8 mouse cellular contexts compared by ENCODE assay signal in the genomic region with DNA sequence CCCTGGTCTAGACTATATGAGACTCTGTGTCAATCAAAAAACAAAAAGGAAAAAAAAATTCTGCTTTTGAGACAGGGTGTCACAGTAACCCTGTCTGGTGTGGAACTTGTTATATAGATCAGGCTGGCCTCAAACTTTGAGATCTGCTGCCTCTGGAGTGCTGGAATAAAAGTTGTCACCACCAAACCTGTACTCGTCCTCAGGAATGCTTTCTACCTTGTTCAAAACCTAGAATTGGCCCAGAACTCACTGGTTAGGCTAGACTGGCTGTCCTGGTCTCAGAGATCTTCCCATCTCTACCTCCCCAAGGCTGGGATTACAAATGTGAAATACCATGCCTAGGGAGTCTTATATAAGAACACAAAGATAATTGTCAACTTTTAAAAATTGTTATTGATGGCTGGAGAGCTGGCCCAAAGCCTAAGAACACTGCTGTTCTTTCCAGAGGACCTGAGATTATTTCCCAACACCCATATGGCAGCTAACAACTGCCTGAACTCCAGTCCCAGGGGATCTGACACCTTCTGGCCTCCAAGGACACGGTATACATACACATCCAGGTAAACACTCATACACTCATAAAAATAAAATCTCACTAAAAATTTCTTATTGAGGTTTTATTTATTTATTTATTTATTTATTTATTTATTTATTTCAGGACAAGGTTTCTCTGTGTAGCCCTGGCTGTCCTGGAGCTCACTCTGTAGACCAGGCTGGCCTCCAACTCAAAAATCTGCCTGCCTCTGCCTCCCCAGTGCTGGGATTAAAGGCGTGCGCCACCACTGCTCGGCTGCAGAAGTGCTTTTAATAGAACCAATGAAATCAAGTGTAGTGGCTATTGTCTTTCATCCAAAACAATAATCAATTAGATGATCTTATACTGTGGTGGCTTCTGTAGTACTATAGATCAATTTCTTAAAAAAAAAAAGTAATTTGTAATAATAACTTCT. TPM values are rescaled to one million over a fixed set of nuclear protein-coding genes. Genes with fewer than 3 reads are reported as not detected.
A peak's percentile ranks its signal among the peaks of the same experiment; 100 is the strongest.
DNase-seq lines count a peak whose midpoint lies in the region; ATAC-seq and TF ChIP-seq lines count a peak whose summit lies in the region.
"Had no signal": no experiment of that assay in that cellular context is flagged by ENCODE, and none has a peak within 500 bp of the region (broad histone marks: within the 10 kb centered on the region; RNA-seq: fewer than 3 reads in every experiment).

No protein-coding gene starts in this region.

- no peaks in the 10 kb centered on the region for H3K36me3 ChIP-seq in kidney, embryonic 15.5 days
- H3K36me3 ChIP-seq in embryonic facial prominence, embryonic 10.5 days (replicated peaks): no peaks in the 10 kb centered on the region
- no peaks in the 10 kb centered on the region for H3K36me3 ChIP-seq in hindbrain, postnatal 0 days (ENCODE audit: insufficient read depth, low read length)
- H3K36me3 ChIP-seq in midbrain, postnatal 0 days (ENCODE audit: insufficient read depth, low read length): no peaks in the 10 kb centered on the region

- peak overlapping the region; percentile 85; the same call in 1 of the 2 replicates for H3K4me2 ChIP-seq in kidney, embryonic 15.5 days
- H3K4me2 ChIP-seq in hindbrain, postnatal 0 days (ENCODE audit: low read depth, low read length): peak overlapping the region; percentile 90; the same call in 1 of the 2 replicates
- H3K4me2 ChIP-seq in midbrain, postnatal 0 days (ENCODE audit: low read depth, low read length, poor library complexity, severe bottlenecking): no peak overlapping the region

- H3K9me3 ChIP-seq in kidney, embryonic 15.5 days (replicated peaks): no peaks in the 10 kb centered on the region
- H3K9me3 ChIP-seq in embryonic facial prominence, embryonic 10.5 days: no peaks in the 10 kb centered on the region
- no peaks in the 10 kb centered on the region for H3K9me3 ChIP-seq in hindbrain, postnatal 0 days (ENCODE audit: low read length)
- H3K9me3 ChIP-seq in midbrain, postnatal 0 days (ENCODE audit: low read length): no peaks in the 10 kb centered on the region

- WGBS in kidney, embryonic 15.5 days: 87% methylated on average over 5 of the region's 5 CpGs
- 94% methylated on average over 5 of the region's 5 CpGs for WGBS in embryonic facial prominence, embryonic 10.5 days
- 91% methylated on average over 5 of the region's 5 CpGs for WGBS in hindbrain, postnatal 0 days
- WGBS in midbrain, postnatal 0 days: 91% methylated on average over 5 of the region's 5 CpGs

- DNase-seq in kidney, adult 9 months: no peak
- no peak for DNase-seq in embryonic facial prominence, embryonic 10.5 days (ENCODE audit: low spot score)
- DNase-seq in hindbrain, postnatal 0 days (ENCODE audit: low spot score): no peak
- no peak for DNase-seq in midbrain, postnatal 0 days (ENCODE audit: low spot score)
- no peak for DNase-seq in kidney, postnatal 36 days
- DNase-seq in urinary bladder, postnatal 36 days (ENCODE audit: low spot score in 2 of 2): no peak
- DNase-seq: lung, adult 2 months had no signal

- TF ChIP-seq CTCF in hindbrain, postnatal 0 days (IDR thresholded peaks at IDR 0.05; ENCODE audit: low read depth): no peak
- TF ChIP-seq CTCF in midbrain, postnatal 0 days (IDR thresholded peaks at IDR 0.05): no peak

- no peak overlapping the region for H3K9ac ChIP-seq in kidney, embryonic 15.5 days
- no peak overlapping the region for H3K9ac ChIP-seq in hindbrain, postnatal 0 days (replicated peaks; ENCODE audit: low read length)
- no peak overlapping the region for H3K9ac ChIP-seq in midbrain, postnatal 0 days (replicated peaks; ENCODE audit: low read length, poor library complexity, severe bottlenecking)

- no peak overlapping the region for H3K27ac ChIP-seq in kidney, embryonic 15.5 days
- H3K27ac ChIP-seq in embryonic facial prominence, embryonic 10.5 days (replicated peaks): peak overlapping the region; percentile 95
- H3K27ac ChIP-seq in hindbrain, postnatal 0 days: no peak overlapping the region
- H3K27ac ChIP-seq in midbrain, postnatal 0 days (ENCODE audit: low read depth, low read length): 0 out of 2 replicates have a peak overlapping the region, but pooled peaks have one; percentile 85

- no peak overlapping the region for H3K4me3 ChIP-seq in kidney, embryonic 15.5 days (replicated peaks)
- H3K4me3 ChIP-seq in embryonic facial prominence, embryonic 10.5 days: peak overlapping the region; percentile 81
- 0 out of 2 replicates have a peak overlapping the region, but pooled peaks have one; percentile 57 for H3K4me3 ChIP-seq in hindbrain, postnatal 0 days (ENCODE audit: low read length)
- H3K4me3 ChIP-seq in midbrain, postnatal 0 days (ENCODE audit: low read depth, low read length): no peak overlapping the region

- no peak for ATAC-seq in kidney, embryonic 15.5 days (replicated peaks; ENCODE audit: low FRiP score)
- ATAC-seq in hindbrain, postnatal 0 days: no peak
- no peak for ATAC-seq in midbrain, postnatal 0 days (ENCODE audit: low FRiP score)

- H3K27me3 ChIP-seq in kidney, embryonic 15.5 days: no peaks in the 10 kb centered on the region
- no peaks in the 10 kb centered on the region for H3K27me3 ChIP-seq in embryonic facial prominence, embryonic 10.5 days (replicated peaks; ENCODE audit: low read depth, poor library complexity, severe bottlenecking)
- no peaks in the 10 kb centered on the region for H3K27me3 ChIP-seq in hindbrain, postnatal 0 days (ENCODE audit: insufficient read depth, low read length)
- no peaks in the 10 kb centered on the region for H3K27me3 ChIP-seq in midbrain, postnatal 0 days (ENCODE audit: insufficient read depth, low read length)

- H3K4me1 ChIP-seq in kidney, embryonic 15.5 days: peaks cover 26% of the 10 kb centered on the region
- peaks cover 19% of the 10 kb centered on the region for H3K4me1 ChIP-seq in embryonic facial prominence, embryonic 10.5 days
- no peaks in the 10 kb centered on the region; the same call in 1 of the 2 replicates for H3K4me1 ChIP-seq in hindbrain, postnatal 0 days (ENCODE audit: insufficient read depth, low read length)
- H3K4me1 ChIP-seq in midbrain, postnatal 0 days (ENCODE audit: insufficient read depth, low read length): 0 out of 2 replicates have a peak, but pooled peaks cover 3% of the 10 kb centered on the region

RNA-seq across cellular contexts. Expression of a gene that starts 1.0 kb away (rescaled TPM):
- 5.3 and 8.6 TPM in 2 replicates for polyA plus RNA-seq in kidney, embryonic 15.5 days (2015; fragmentation: Nextera tagmentation; extraction: Ambion mirVana)
- polyA plus RNA-seq in embryonic facial prominence, embryonic 10.5 days (2016; fragmentation: Nextera tagmentation; extraction: Ambion mirVana): 6.7 and 6.9 TPM in 2 replicates
- 2.6 and 3.1 TPM in 2 replicates for total RNA-seq in hindbrain, postnatal 0 days (2014; rRNA removed)
- 5.1 and 5.7 TPM in 2 replicates for polyA plus RNA-seq in hindbrain, postnatal 0 days (2015; fragmentation: Nextera tagmentation; extraction: Ambion mirVana)
- 3.2 and 5.2 TPM in 2 replicates for total RNA-seq in midbrain, postnatal 0 days (2014; rRNA removed)
- polyA plus RNA-seq in midbrain, postnatal 0 days (2015; fragmentation: Nextera tagmentation; extraction: Ambion mirVana): 7.9 and 8.8 TPM in 2 replicates

RNA-seq across cellular contexts. Expression of a gene that starts 4.4 kb away (rescaled TPM):
- polyA plus RNA-seq in kidney, embryonic 15.5 days (2015; fragmentation: Nextera tagmentation; extraction: Ambion mirVana): 683 and 778 TPM in 2 replicates
- 643 and 644 TPM in 2 replicates for polyA plus RNA-seq in embryonic facial prominence, embryonic 10.5 days (2016; fragmentation: Nextera tagmentation; extraction: Ambion mirVana)
- total RNA-seq in hindbrain, postnatal 0 days (2014; rRNA removed): 521 and 547 TPM in 2 replicates
- 1,077 and 1,085 TPM in 2 replicates for polyA plus RNA-seq in hindbrain, postnatal 0 days (2015; fragmentation: Nextera tagmentation; extraction: Ambion mirVana)
- total RNA-seq in midbrain, postnatal 0 days (2014; rRNA removed): 475 and 586 TPM in 2 replicates
- 1,006 and 1,130 TPM in 2 replicates for polyA plus RNA-seq in midbrain, postnatal 0 days (2015; fragmentation: Nextera tagmentation; extraction: Ambion mirVana)

RNA-seq across cellular contexts. Expression of a gene that starts 40.5 kb away (rescaled TPM):
- polyA plus RNA-seq in kidney, embryonic 15.5 days (2015; fragmentation: Nextera tagmentation; extraction: Ambion mirVana): 156 and 157 TPM in 2 replicates
- 72.8 and 90.1 TPM in 2 replicates for polyA plus RNA-seq in embryonic facial prominence, embryonic 10.5 days (2016; fragmentation: Nextera tagmentation; extraction: Ambion mirVana)
- total RNA-seq in hindbrain, postnatal 0 days (2014; rRNA removed): 28.5 and 30.5 TPM in 2 replicates
- polyA plus RNA-seq in hindbrain, postnatal 0 days (2015; fragmentation: Nextera tagmentation; extraction: Ambion mirVana): 78.0 and 78.1 TPM in 2 replicates
- 14.6 and 23.1 TPM in 2 replicates for total RNA-seq in midbrain, postnatal 0 days (2014; rRNA removed)
- 69.3 and 70.3 TPM in 2 replicates for polyA plus RNA-seq in midbrain, postnatal 0 days (2015; fragmentation: Nextera tagmentation; extraction: Ambion mirVana)

Comparison
In these comparisons a context has a peak if more than half of its experiments do, and no peak if none do; other contexts are left out.
1. H3K27ac ChIP-seq: peak in embryonic facial prominence, embryonic 10.5 days (single experiment) and midbrain, postnatal 0 days (single experiment); none in kidney, embryonic 15.5 days (single experiment) and hindbrain, postnatal 0 days (single experiment).
2. H3K4me3 ChIP-seq: peak in embryonic facial prominence, embryonic 10.5 days (single experiment) and hindbrain, postnatal 0 days (single experiment); none in kidney, embryonic 15.5 days (single experiment) and midbrain, postnatal 0 days (single experiment).